Mouse (Mus musculus) liver, adult 2 months (tissue): Measurements from ENCODE around the gene Sh3bp5l. TPM values are rescaled to one million over a fixed set of nuclear protein-coding genes. Genes with fewer than 3 reads are reported as not detected.

Experiments
- DNase-seq: peaks from one replicate; pipeline ENCODE4 v3.0.0-alpha.2; 2011; ENCODE audit warnings: low read depth, low spot score; ENCODE audit errors: extremely low read depth
- H3K27ac ChIP-seq: fragments of 200-500 bp; replicated peaks from 2 replicates; pipeline ENCODE4 v1.5.1; 2012; ENCODE audit warnings: low read depth, mild to moderate bottlenecking, control low read depth, inconsistent platforms, low read length; ENCODE audit not compliant: insufficient read depth
- H3K27me3 ChIP-seq: fragments of 200-500 bp; 2 replicates; pipeline ENCODE4 v1.6.1; 2012; ENCODE audit warnings: mild to moderate bottlenecking, moderate library complexity, low read length, inconsistent platforms; ENCODE audit not compliant: control insufficient read depth, insufficient read depth
- H3K36me3 ChIP-seq: fragments of 200-500 bp; 2 replicates; pipeline ENCODE4 v1.6.1; 2012; ENCODE audit warnings: low read length, inconsistent platforms; ENCODE audit not compliant: control insufficient read depth, insufficient read depth
- H3K4me1 ChIP-seq: fragments of 200-500 bp; 2 replicates; pipeline ENCODE4 v1.6.1; 2011; ENCODE audit warnings: low read length; ENCODE audit not compliant: control insufficient read depth, insufficient read depth
- H3K4me3 ChIP-seq: fragments of 200-500 bp; 2 replicates; pipeline ENCODE4 v1.5.1; 2011; ENCODE audit warnings: low read depth, mild to moderate bottlenecking, control low read depth, low read length, moderate library complexity; ENCODE audit not compliant: insufficient read depth
- H3K79me2 ChIP-seq: fragments of 200-500 bp; 2 replicates; pipeline ENCODE4 v1.6.1; 2012; ENCODE audit warnings: inconsistent platforms, mild to moderate bottlenecking, low read length, moderate library complexity; ENCODE audit not compliant: control insufficient read depth, insufficient read depth
- H3K9ac ChIP-seq: fragments of 200-500 bp; 2 replicates; pipeline ENCODE4 v1.6.1; 2012; ENCODE audit warnings: low read depth, mild to moderate bottlenecking, control low read depth, inconsistent platforms, low read length
- CTCF ChIP-seq: fragments of 200-500 bp; IDR thresholded peaks from 2 replicates; pipeline ENCODE4 v1.5.1; 2011; ENCODE audit warnings: low read depth, low read length, control low read depth
- POLR2A ChIP-seq: fragments of 200-500 bp; IDR thresholded peaks from 2 replicates; pipeline ENCODE4 v1.6.1; 2011; ENCODE audit warnings: low read length, control low read depth; ENCODE audit not compliant: insufficient read depth; ENCODE audit errors: extremely low read depth
- WGBS: fragments of 180-500 bp; shearing (Covaris S2); methylation state at CpG from one replicate; pipeline ENCODE4 v1.1.7; 2018; 5-methylcytosine and 5-hydroxymethylcytosine counted together
- polyA plus RNA-seq: library from polyadenylated mRNA; depleted of rRNA; stranded (reverse); fragments of >200 nt; gene quantifications from 2 replicates; pipeline ENCODE4 v1.2.3, GENCODE M21; 2012; rRNA removed
- total RNA-seq: library from RNA; depleted of rRNA; stranded (reverse); fragments of >200 nt; gene quantifications from 2 replicates; pipeline ENCODE4 v1.2.3, GENCODE M21; 2014; rRNA removed

Sh3bp5l gene
- total and polyA plus RNA-seq, 2 experiments, result 8.9 to 19.6 TPM

GRCm38 (mm10) chr11:58377273-58377672 lies 46.7 kb downstream of the Sh3bp5l start:
- H3K27me3 ChIP-seq, result no peaks in the 10 kb centered on the region
- no peak overlapping the region for H3K9ac ChIP-seq
- no peak for TF ChIP-seq CTCF
- no peaks in the 10 kb centered on the region for H3K36me3 ChIP-seq
- H3K27ac ChIP-seq, result no peak overlapping the region
- 61% methylated on average over 2 of the region's 2 CpGs for WGBS
- H3K4me3 ChIP-seq, result no peak overlapping the region
- no peaks in the 10 kb centered on the region for H3K4me1 ChIP-seq
- no peak for DNase-seq
- H3K79me2 ChIP-seq, result no peaks in the 10 kb centered on the region

GRCm38 (mm10) chr11:58377686-58378085 lies 47.2 kb downstream of the Sh3bp5l start:
- Histone ChIP-seq H3K79me2 (no peaks in the 10 kb centered on the region), H3K27me3 (no peaks in the 10 kb centered on the region), H3K27ac (no peak overlapping the region), H3K4me1 (no peaks in the 10 kb centered on the region), H3K4me3 (no peak overlapping the region), H3K36me3 (no peaks in the 10 kb centered on the region), H3K9ac (no peak overlapping the region)
- DNase-seq, result no peak
- WGBS, result 22% methylated on average over 1 of the region's 1 CpGs
- TF ChIP-seq CTCF (no peak), POLR2A (no peak)

GRCm38 (mm10) chr11:58378763-58379278 lies 48.3 kb downstream of the Sh3bp5l start, which contains the start of gene Lypd8:
Gene Lypd8, plus strand, starts transcription at chr11:58379043.
- DNase-seq, result no peak
- Histone ChIP-seq H3K9ac (no peak within 1 kb of the TSS), H3K27me3 (no peaks in the 10 kb centered on the region), H3K27ac (no peak within 1 kb of the TSS), H3K4me1 (no peaks in the 10 kb centered on the region), H3K4me3 (no peak within 1 kb of the TSS), H3K36me3 (no peaks in the 10 kb centered on the region), H3K79me2 (no peaks in the 10 kb centered on the region)
- 84% methylated on average over 3 of the region's 3 CpGs for WGBS
- no peak for TF ChIP-seq CTCF
- TF ChIP-seq POLR2A, result no peak

- H3K27ac ChIP-seq, result no peak overlapping the region
- 92% methylated on average over 1 of the region's 1 CpGs for WGBS
- no peaks in the 10 kb centered on the region for H3K27me3 ChIP-seq
- no peak overlapping the region for H3K4me3 ChIP-seq
- no peak for DNase-seq
- H3K9ac ChIP-seq, result no peak overlapping the region
- H3K4me1 ChIP-seq, result no peaks in the 10 kb centered on the region
- no peaks in the 10 kb centered on the region for H3K36me3 ChIP-seq
- TF ChIP-seq CTCF (no peak), POLR2A (no peak)
- no peaks in the 10 kb centered on the region for H3K79me2 ChIP-seq
Measured at GRCm38 (mm10) chr11:58379516-58379915, 49.0 kb downstream of the Sh3bp5l start.

- no peak overlapping the region for H3K4me3 ChIP-seq
- no peaks in the 10 kb centered on the region for H3K36me3 ChIP-seq
- H3K27me3 ChIP-seq, result no peaks in the 10 kb centered on the region
- H3K79me2 ChIP-seq, result no peaks in the 10 kb centered on the region
- 94% methylated on average over 6 of the region's 6 CpGs for WGBS
- no peak for TF ChIP-seq CTCF
- no peak for TF ChIP-seq POLR2A
- no peak overlapping the region for H3K9ac ChIP-seq
- no peak overlapping the region for H3K27ac ChIP-seq
- no peak for DNase-seq
- H3K4me1 ChIP-seq, result no peaks in the 10 kb centered on the region
Measured at GRCm38 (mm10) chr11:58382471-58382870, 51.9 kb downstream of the Sh3bp5l start.

Other genes starting within 250 kb of the Sh3bp5l start
- not detected in 2 replicates for gene Gm12248, start 237.6 kb upstream of the Sh3bp5l start, total RNA-seq
- 1.7 TPM in 2 replicates for gene Gm12248, start 237.6 kb upstream of the Sh3bp5l start, polyA plus RNA-seq
- gene Cnot8, start 226.6 kb upstream of the Sh3bp5l start, total RNA-seq, result 48.0 and 49.1 TPM in 2 replicates
- 40.2 and 49.0 TPM in 2 replicates for gene Cnot8, start 226.6 kb upstream of the Sh3bp5l start, polyA plus RNA-seq
- gene Gemin5, start 162.2 kb upstream of the Sh3bp5l start, total RNA-seq, result 4.8 and 5.1 TPM in 2 replicates
- 2.5 and 3.5 TPM in 2 replicates for gene Gemin5, start 162.2 kb upstream of the Sh3bp5l start, polyA plus RNA-seq
- 34.5 and 41.1 TPM in 2 replicates for gene Mrpl22, start 159.1 kb upstream of the Sh3bp5l start, total RNA-seq
- gene Mrpl22, start 159.1 kb upstream of the Sh3bp5l start, polyA plus RNA-seq, result 57.1 and 63.4 TPM in 2 replicates
- 32.5 and 33.0 TPM in 2 replicates for gene Igtp, start 131.2 kb upstream of the Sh3bp5l start, total RNA-seq
- gene Igtp, start 131.2 kb upstream of the Sh3bp5l start, polyA plus RNA-seq, result 46.1 and 52.9 TPM in 2 replicates
- gene Irgm2, start 131.1 kb upstream of the Sh3bp5l start, total RNA-seq, result 21.8 and 23.9 TPM in 2 replicates
- gene Irgm2, start 131.1 kb upstream of the Sh3bp5l start, polyA plus RNA-seq, result 29.6 and 40.8 TPM in 2 replicates
- gene 4930438A08Rik, start 55.9 kb upstream of the Sh3bp5l start, total RNA-seq, result 0.07 TPM in 1 of 2 replicates, not detected in the other
- gene 4930438A08Rik, start 55.9 kb upstream of the Sh3bp5l start, polyA plus RNA-seq, result not detected in 2 replicates
- gene Zfp692, start 23.7 kb upstream of the Sh3bp5l start, total RNA-seq, result 2.3 and 3.0 TPM in 2 replicates
- gene Zfp692, start 23.7 kb upstream of the Sh3bp5l start, polyA plus RNA-seq, result 5.9 and 8.9 TPM in 2 replicates
- gene Zfp672, start 385 bp upstream of the Sh3bp5l start, total RNA-seq, result 20.7 and 23.8 TPM in 2 replicates
- 14.9 and 18.6 TPM in 2 replicates for gene Zfp672, start 385 bp upstream of the Sh3bp5l start, polyA plus RNA-seq
- not detected in 2 replicates for gene Lypd8, start 48.3 kb downstream of the Sh3bp5l start, total RNA-seq
- 2.6 and 4.0 TPM in 2 replicates for gene Lypd8, start 48.3 kb downstream of the Sh3bp5l start, polyA plus RNA-seq
- gene 1810065E05Rik, start 90.4 kb downstream of the Sh3bp5l start, total RNA-seq, result not detected in 2 replicates
- 0.22 TPM in 1 of 2 replicates, not detected in the other for gene 1810065E05Rik, start 90.4 kb downstream of the Sh3bp5l start, polyA plus RNA-seq
- gene Gm12253, start 101.8 kb downstream of the Sh3bp5l start, total RNA-seq, result not detected in 2 replicates
- gene Gm12253, start 101.8 kb downstream of the Sh3bp5l start, polyA plus RNA-seq, result not detected in 2 replicates
- not detected in 2 replicates for gene Lypd9, start 122.2 kb downstream of the Sh3bp5l start, total RNA-seq
- not detected in 2 replicates for gene Lypd9, start 122.2 kb downstream of the Sh3bp5l start, polyA plus RNA-seq
- not detected in 2 replicates for gene Olfr30, start 131.5 kb downstream of the Sh3bp5l start, total RNA-seq
- gene Olfr30, start 131.5 kb downstream of the Sh3bp5l start, polyA plus RNA-seq, result not detected in 2 replicates
- gene Olfr332, start 161.8 kb downstream of the Sh3bp5l start, total RNA-seq, result not detected in 2 replicates
- not detected in 2 replicates for gene Olfr332, start 161.8 kb downstream of the Sh3bp5l start, polyA plus RNA-seq
- gene Olfr331, start 171.8 kb downstream of the Sh3bp5l start, total RNA-seq, result not detected in 2 replicates
- gene Olfr331, start 171.8 kb downstream of the Sh3bp5l start, polyA plus RNA-seq, result not detected in 2 replicates
- gene Olfr330, start 204.1 kb downstream of the Sh3bp5l start, total RNA-seq, result not detected in 2 replicates
- gene Olfr330, start 204.1 kb downstream of the Sh3bp5l start, polyA plus RNA-seq, result not detected in 2 replicates
- gene Olfr329-ps, start 215.7 kb downstream of the Sh3bp5l start, total RNA-seq, result not detected in 2 replicates
- gene Olfr329-ps, start 215.7 kb downstream of the Sh3bp5l start, polyA plus RNA-seq, result not detected in 2 replicates
- gene Olfr328, start 224.9 kb downstream of the Sh3bp5l start, total RNA-seq, result 0.07 TPM in 1 of 2 replicates, not detected in the other
- gene Olfr328, start 224.9 kb downstream of the Sh3bp5l start, polyA plus RNA-seq, result not detected in 2 replicates
- gene Olfr224, start 239.8 kb downstream of the Sh3bp5l start, total RNA-seq, result not detected in 2 replicates
- gene Olfr224, start 239.8 kb downstream of the Sh3bp5l start, polyA plus RNA-seq, result not detected in 2 replicates
- not detected in 2 replicates for gene Olfr325, start 247.0 kb downstream of the Sh3bp5l start, total RNA-seq
- gene Olfr325, start 247.0 kb downstream of the Sh3bp5l start, polyA plus RNA-seq, result not detected in 2 replicates